Mouse (Mus musculus): ENCODE results near the gene Csrnp3. TPM values are rescaled to one million over a fixed set of nuclear protein-coding genes. Genes with fewer than 3 reads are reported as not detected.

Gene Csrnp3
- total and polyA plus RNA-seq, 3 experiments = 0.04 to 0.39 (median 0.34) TPM

DNA sequence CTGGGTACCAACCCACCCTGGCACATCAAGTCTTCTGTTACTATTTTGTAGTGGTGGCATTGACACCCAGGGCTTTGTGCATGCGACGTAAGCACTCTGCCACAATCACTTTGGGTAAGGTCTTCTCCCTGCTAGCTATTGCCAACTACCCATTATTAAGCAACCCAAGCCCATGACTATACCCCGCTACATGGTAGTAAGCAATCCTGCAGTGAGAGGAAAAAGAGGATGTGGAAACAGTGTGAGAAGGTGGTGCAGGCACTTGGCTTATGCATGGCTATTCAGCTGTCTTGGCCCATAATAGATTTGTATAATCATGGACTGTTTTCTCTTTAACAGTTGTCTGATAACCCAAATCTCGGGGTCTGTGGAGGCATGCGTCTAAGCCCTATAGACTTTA lies 11.2 kb downstream of the Csrnp3 start:
- no peak for TF ChIP-seq POLR2A (IDR thresholded peaks at IDR 0.05; ENCODE audit: insufficient read depth, low read depth, low read length)
- no peak for TF ChIP-seq CTCF (IDR thresholded peaks at IDR 0.05)
- TF ChIP-seq EP300 (IDR thresholded peaks at IDR 0.05; ENCODE audit: insufficient read depth, low read depth, low read length) = no peak
- intact Hi-C loops (cut with DNase I) = no loop called here
- no peak overlapping the region for H3K4me3 ChIP-seq
- 81% methylated on average over 5 of the region's 5 CpGs for WGBS
- H3K9ac ChIP-seq (ENCODE audit: low read depth, low read length) = no peak overlapping the region
- H3K27me3 ChIP-seq (ENCODE audit: control insufficient read depth, insufficient read depth, low read length) = no peaks in the 10 kb centered on the region
- no peaks in the 10 kb centered on the region for H3K4me1 ChIP-seq (ENCODE audit: control insufficient read depth, insufficient read depth, low read length)
- no peaks in the 10 kb centered on the region for H3K36me3 ChIP-seq (ENCODE audit: control insufficient read depth, insufficient read depth, low read length)
- no peak for DNase-seq
- no peak overlapping the region for H3K27ac ChIP-seq
- no peaks in the 10 kb centered on the region for H3K79me2 ChIP-seq (replicated peaks; ENCODE audit: control insufficient read depth, insufficient read depth, low read length)

DNA sequence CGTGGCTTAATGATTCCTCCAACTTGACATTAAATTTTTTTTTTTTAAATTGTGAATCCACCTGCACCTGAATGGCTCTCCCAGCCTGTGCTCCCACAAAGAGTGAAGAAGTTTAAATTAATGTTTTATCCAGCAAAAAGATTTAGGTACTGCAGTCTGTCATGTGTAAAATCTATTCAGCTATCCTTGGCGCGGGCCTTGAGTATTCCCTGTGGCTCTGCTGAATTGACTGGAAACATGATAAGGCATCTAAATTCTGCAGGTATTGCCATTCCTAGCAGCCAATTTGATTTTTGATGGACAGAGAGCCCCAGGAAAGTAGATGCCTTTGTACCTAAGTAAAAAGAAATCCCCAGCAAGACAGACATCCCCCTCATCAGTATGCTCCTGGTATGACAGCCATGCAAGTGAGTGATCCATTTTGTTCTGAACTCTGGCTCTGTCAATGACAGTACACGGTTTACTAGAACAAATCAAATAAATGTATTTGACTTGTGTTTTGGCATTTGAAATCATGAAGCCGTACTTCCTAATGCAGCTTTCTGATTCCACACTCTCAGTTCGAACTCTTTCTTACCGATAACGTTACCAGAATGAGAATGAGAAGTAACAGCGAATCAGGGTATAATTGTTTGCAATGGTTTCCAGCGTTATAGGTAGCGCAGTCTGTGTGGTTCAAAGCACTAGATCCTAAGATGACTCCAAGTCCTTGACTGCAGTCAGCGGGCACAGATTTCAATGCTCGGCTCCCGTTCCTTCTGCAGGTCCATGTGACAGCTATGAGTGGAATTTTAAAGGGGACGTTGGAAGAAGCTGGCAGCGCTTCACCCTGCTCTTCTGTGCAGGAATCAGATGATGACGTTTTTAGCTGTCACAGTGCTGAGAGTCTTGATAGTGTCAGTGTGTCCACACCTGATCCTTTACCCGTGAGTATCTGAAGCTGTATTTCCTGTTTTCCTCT lies 14.5 kb downstream of the Csrnp3 start:
- no peak for TF ChIP-seq EP300 (IDR thresholded peaks at IDR 0.05; ENCODE audit: insufficient read depth, low read depth, low read length)
- TF ChIP-seq CTCF (IDR thresholded peaks at IDR 0.05) = no peak
- no peak for TF ChIP-seq POLR2A (IDR thresholded peaks at IDR 0.05; ENCODE audit: insufficient read depth, low read depth, low read length)
- Histone ChIP-seq H3K27ac (no peak overlapping the region), H3K36me3 (ENCODE audit: control insufficient read depth, insufficient read depth, low read length) (no peaks in the 10 kb centered on the region), H3K27me3 (ENCODE audit: control insufficient read depth, insufficient read depth, low read length) (no peaks in the 10 kb centered on the region), H3K4me1 (ENCODE audit: control insufficient read depth, insufficient read depth, low read length) (no peaks in the 10 kb centered on the region), H3K79me2 (replicated peaks; ENCODE audit: control insufficient read depth, insufficient read depth, low read length) (no peaks in the 10 kb centered on the region), H3K9ac (ENCODE audit: low read depth, low read length) (no peak overlapping the region), H3K4me3 (no peak overlapping the region)
- intact Hi-C loops (cut with DNase I) = no loop called here
- peak in 1 of 2 experiments; percentile 4 for DNase-seq
- WGBS = 66% methylated on average over 18 of the region's 18 CpGs

- H3K4me3 ChIP-seq = no peak overlapping the region
- TF ChIP-seq POLR2A (IDR thresholded peaks at IDR 0.05; ENCODE audit: insufficient read depth, low read depth, low read length) = no peak
- TF ChIP-seq CTCF (IDR thresholded peaks at IDR 0.05) = no peak
- no peak for TF ChIP-seq EP300 (IDR thresholded peaks at IDR 0.05; ENCODE audit: insufficient read depth, low read depth, low read length)
- no peak for DNase-seq
- H3K9ac ChIP-seq (ENCODE audit: low read depth, low read length) = no peak overlapping the region
- H3K4me1 ChIP-seq (ENCODE audit: control insufficient read depth, insufficient read depth, low read length) = no peaks in the 10 kb centered on the region
- intact Hi-C loops (cut with DNase I) = no loop called here
- H3K27me3 ChIP-seq (ENCODE audit: control insufficient read depth, insufficient read depth, low read length) = no peaks in the 10 kb centered on the region
- 79% methylated on average over 12 of the region's 12 CpGs for WGBS
- no peak overlapping the region for H3K27ac ChIP-seq
- no peaks in the 10 kb centered on the region for H3K79me2 ChIP-seq (replicated peaks; ENCODE audit: control insufficient read depth, insufficient read depth, low read length)
- H3K36me3 ChIP-seq (ENCODE audit: control insufficient read depth, insufficient read depth, low read length) = no peaks in the 10 kb centered on the region
These were observed 19.3 kb downstream of the Csrnp3 start for GRCm38 (mm10) chr2:65864778-65865339.

DNA sequence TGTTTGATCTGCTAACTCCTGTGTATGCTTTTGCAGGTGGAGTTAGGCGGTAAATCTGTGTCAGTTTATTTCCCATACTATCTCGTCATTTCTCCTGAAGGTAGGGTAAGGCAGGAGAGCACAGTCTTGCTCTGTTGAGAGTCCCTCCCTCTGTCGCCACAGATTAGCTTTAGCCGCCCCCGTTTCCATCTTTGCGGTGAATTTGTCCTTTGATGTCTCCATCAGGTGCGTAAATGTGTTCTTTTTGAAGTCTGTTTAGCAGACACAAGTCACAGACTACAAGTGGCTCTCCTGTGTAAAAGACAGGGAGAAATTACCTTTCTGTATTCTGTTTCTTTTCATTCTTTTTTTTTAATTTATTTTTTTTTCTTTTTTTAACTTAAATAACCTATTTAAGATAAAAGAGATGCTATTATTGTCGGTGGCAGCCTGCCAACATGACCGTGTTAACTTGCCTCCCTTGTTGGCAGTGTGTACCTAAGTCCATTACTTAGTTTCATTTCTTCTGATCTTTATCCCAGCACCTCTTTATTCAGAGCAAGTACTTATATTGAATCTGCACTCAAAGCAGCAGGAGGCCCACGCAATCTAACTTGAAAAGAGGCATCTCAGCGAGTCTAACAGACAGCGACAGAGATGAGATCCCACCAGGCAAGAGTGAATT lies 25.5 kb downstream of the Csrnp3 start:
- intact Hi-C loops (cut with DNase I) = no loop called here
- 69% methylated on average over 12 of the region's 12 CpGs for WGBS

DNA sequence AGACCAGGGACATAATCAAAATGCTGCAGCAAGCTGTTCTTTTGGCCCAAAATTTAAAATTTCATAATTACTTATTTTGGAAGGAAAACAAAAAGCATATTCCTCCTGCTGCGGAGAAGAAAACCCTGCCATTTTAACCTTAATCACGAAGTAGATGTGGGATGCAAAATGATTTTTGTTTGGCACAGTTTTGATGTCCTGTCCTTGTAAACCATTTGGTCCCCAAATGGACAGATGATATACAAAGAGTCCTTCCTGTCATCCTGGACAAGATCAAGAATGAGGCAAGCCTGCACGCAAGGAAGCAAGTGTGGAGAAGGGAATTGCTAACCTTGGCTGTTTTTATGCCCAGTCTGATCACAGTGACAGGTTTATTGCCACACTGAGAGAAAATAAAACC lies 46.0 kb downstream of the Csrnp3 start:
- Histone ChIP-seq H3K36me3 (ENCODE audit: control insufficient read depth, insufficient read depth, low read length) (no peaks in the 10 kb centered on the region), H3K27me3 (ENCODE audit: control insufficient read depth, insufficient read depth, low read length) (no peaks in the 10 kb centered on the region), H3K4me1 (ENCODE audit: control insufficient read depth, insufficient read depth, low read length) (no peaks in the 10 kb centered on the region), H3K4me3 (no peak overlapping the region), H3K79me2 (replicated peaks; ENCODE audit: control insufficient read depth, insufficient read depth, low read length) (no peaks in the 10 kb centered on the region), H3K27ac (no peak overlapping the region), H3K9ac (ENCODE audit: low read depth, low read length) (no peak overlapping the region)
- intact Hi-C loops (cut with DNase I) = no loop called here
- TF ChIP-seq POLR2A (IDR thresholded peaks at IDR 0.05; ENCODE audit: insufficient read depth, low read depth, low read length) (no peak), EP300 (IDR thresholded peaks at IDR 0.05; ENCODE audit: insufficient read depth, low read depth, low read length) (no peak), CTCF (IDR thresholded peaks at IDR 0.05) (no peak)
- DNase-seq = no peak
- WGBS = 74% methylated on average over 3 of the region's 3 CpGs

More for the DNA sequence above, 25.5 kb downstream of the Csrnp3 start:
- Histone ChIP-seq H3K79me2 (replicated peaks; ENCODE audit: control insufficient read depth, insufficient read depth, low read length) (no peaks in the 10 kb centered on the region), H3K36me3 (ENCODE audit: control insufficient read depth, insufficient read depth, low read length) (no peaks in the 10 kb centered on the region), H3K27ac (no peak overlapping the region), H3K4me1 (ENCODE audit: control insufficient read depth, insufficient read depth, low read length) (no peaks in the 10 kb centered on the region), H3K27me3 (ENCODE audit: control insufficient read depth, insufficient read depth, low read length) (no peaks in the 10 kb centered on the region), H3K9ac (ENCODE audit: low read depth, low read length) (no peak overlapping the region), H3K4me3 (no peak overlapping the region)
- no peak for DNase-seq
- TF ChIP-seq EP300 (IDR thresholded peaks at IDR 0.05; ENCODE audit: insufficient read depth, low read depth, low read length) = no peak
- TF ChIP-seq CTCF (IDR thresholded peaks at IDR 0.05) = no peak
- no peak for TF ChIP-seq POLR2A (IDR thresholded peaks at IDR 0.05; ENCODE audit: insufficient read depth, low read depth, low read length)
